Mouse (Mus musculus) granulocyte monocyte progenitor cell, adult 5-6 weeks (primary cell): ENCODE measurements around the gene Gjb5. TPM values are rescaled to one million over a fixed set of nuclear protein-coding genes. Genes with fewer than 3 reads are reported as not detected.

Source experiments
- ATAC-seq: replicated peaks from 2 replicates; pipeline ENCODE4 v1.8.0; 2016; ENCODE audit warnings: mild to moderate bottlenecking, moderate TSS enrichment, inconsistent platforms; ENCODE audit not compliant: poor library complexity, severe bottlenecking
- total RNA-seq, 2 experiments: library from RNA; stranded (forward) in 1 of 2; stranded (reverse) in 1 of 2; fragments of 200-712, 200-1000 nt in 1 of 2; fragments of >200 nt in 1 of 2; fragmentation: Nextera tagmentation in 1 of 2; gene quantifications; 2 replicates each; pipeline ENCODE4 v1.2.3; 2014 to 2017

Gene Gjb5
- total RNA-seq, 2 experiments from 2014 or later = not detected

- peak; percentile 90 for ATAC-seq
Measured at GRCm38 (mm10) chr4:127313861-127314260, 44.1 kb downstream of the Gjb5 start, which contains the start of gene Gja4. Gene Gja4, minus strand, starts transcription at chr4:127314039.

- no peak for ATAC-seq
Measured at GRCm38 (mm10) chr4:127312349-127312748, 45.6 kb downstream of the Gjb5 start.

- no peak for ATAC-seq
Measured at GRCm38 (mm10) chr4:127311561-127311960, 46.4 kb downstream of the Gjb5 start.

GRCm38 (mm10) chr4:127306915-127307314 is 51.1 kb downstream of the Gjb5 start:
- no peak for ATAC-seq

Other genes with a start within 250 kb of the Gjb5 start
- 13.4 and 16.3 TPM in 2 replicates for gene Tmem35b, start 234.5 kb downstream of the Gjb5 start, total RNA-seq (2014; fragmentation: Nextera tagmentation)
- 7.2 and 9.2 TPM in 2 replicates for gene Tmem35b, start 234.5 kb downstream of the Gjb5 start, total RNA-seq (2017)
- not detected in 2 replicates for gene Dlgap3, start 189.0 kb downstream of the Gjb5 start, total RNA-seq (2014; fragmentation: Nextera tagmentation)
- gene Dlgap3, start 189.0 kb downstream of the Gjb5 start, total RNA-seq (2017) = 0.04 TPM in 1 of 2 replicates, not detected in the other
- gene Smim12, start 114.4 kb downstream of the Gjb5 start, total RNA-seq (2014; fragmentation: Nextera tagmentation) = 35.1 and 47.1 TPM in 2 replicates
- 30.4 and 31.8 TPM in 2 replicates for gene Smim12, start 114.4 kb downstream of the Gjb5 start, total RNA-seq (2017)
- gene Gja4, start 44.1 kb downstream of the Gjb5 start, total RNA-seq (2014; fragmentation: Nextera tagmentation) = not detected in 2 replicates
- not detected in 2 replicates for gene Gja4, start 44.1 kb downstream of the Gjb5 start, total RNA-seq (2017)
- not detected in 2 replicates for gene Gjb3, start 27.3 kb downstream of the Gjb5 start, total RNA-seq (2014; fragmentation: Nextera tagmentation)
- 0.69 and 0.82 TPM in 2 replicates for gene Gjb3, start 27.3 kb downstream of the Gjb5 start, total RNA-seq (2017)
- gene Gjb4, start 4.1 kb downstream of the Gjb5 start, total RNA-seq (2014; fragmentation: Nextera tagmentation) = not detected in 2 replicates
- gene Gjb4, start 4.1 kb downstream of the Gjb5 start, total RNA-seq (2017) = not detected in 2 replicates